8 mouse cellular contexts compared by ENCODE assay signal in the genomic region with DNA sequence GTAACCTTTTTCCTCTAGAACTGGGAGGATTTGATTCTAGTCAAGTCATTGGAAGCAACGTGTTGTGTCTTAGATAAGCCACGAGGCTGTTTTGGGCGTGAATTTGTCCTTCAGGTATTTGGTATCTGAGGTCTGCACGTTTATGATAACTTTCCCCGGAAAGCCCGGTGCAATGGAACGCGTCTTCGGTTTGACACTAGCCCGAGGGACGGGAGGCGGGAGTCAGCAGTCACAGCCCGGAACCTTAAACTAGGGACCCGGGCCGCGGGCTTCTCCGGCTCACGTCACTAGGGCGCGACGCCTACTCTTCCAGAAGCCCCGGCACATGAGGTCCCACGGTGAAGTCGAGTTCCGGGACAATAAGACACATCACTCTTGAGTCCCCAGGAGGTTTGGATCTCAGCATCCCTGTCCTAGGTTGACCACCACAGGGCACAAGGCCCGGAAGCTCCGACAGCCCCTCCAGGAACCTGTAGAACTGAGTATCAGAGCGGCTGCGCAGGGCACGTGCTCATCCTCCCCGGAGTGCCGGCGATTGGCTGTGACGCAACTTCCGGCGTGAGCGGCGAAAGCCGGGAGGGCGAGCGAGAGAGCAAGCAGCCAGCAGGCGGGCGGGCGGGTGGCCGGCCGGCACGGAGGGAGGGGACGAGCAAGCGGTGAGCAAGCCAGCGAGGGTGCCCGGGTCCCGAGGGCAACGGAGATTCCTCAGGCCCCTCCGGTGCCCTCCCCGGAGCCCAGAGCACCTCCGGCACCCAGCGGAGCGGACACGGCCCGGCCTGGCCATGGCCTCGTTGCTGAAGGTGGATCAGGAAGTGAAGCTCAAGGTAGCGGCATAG. TPM values are rescaled to one million over a fixed set of nuclear protein-coding genes. Genes with fewer than 3 reads are reported as not detected.
A peak's percentile ranks its signal among the peaks of the same experiment; 100 is the strongest.
DNase-seq lines count a peak whose midpoint lies in the region; ATAC-seq and TF ChIP-seq lines count a peak whose summit lies in the region.

Psme3 (plus strand) TSS at position 549 of the 836 bp plus-strand sequence.

- H3K36me3 ChIP-seq in embryonic facial prominence, embryonic 15.5 days, result peaks cover 31% of the 10 kb centered on the region
- peaks cover 33% of the 10 kb centered on the region for H3K36me3 ChIP-seq in kidney, embryonic 14.5 days (ENCODE audit: control insufficient read depth, insufficient read depth, low read length)
- peaks cover 32% of the 10 kb centered on the region for H3K36me3 ChIP-seq in limb, embryonic 15.5 days

- TF ChIP-seq CTCF in bone marrow, adult 2 months (IDR thresholded peaks at IDR 0.05; ENCODE audit: control insufficient read depth, insufficient read depth, low read length), result no peak

- peak; percentile 97 for DNase-seq in 416B (ENCODE audit: low read depth)
- DNase-seq in heart, adult 9 months (ENCODE audit: low spot score in 2 of 2), result peak; percentile 93 to 95
- peak; percentile 76 to 90 for DNase-seq in monocyte, adult 2 months (ENCODE audit: low read depth in 1 of 2, low spot score in 2 of 2)
- DNase-seq in spleen, postnatal 36 days (ENCODE audit: low spot score in 2 of 2), result peak; percentile 89 to 92

- no peaks in the 10 kb centered on the region for H3K27me3 ChIP-seq in embryonic facial prominence, embryonic 15.5 days
- no peaks in the 10 kb centered on the region for H3K27me3 ChIP-seq in kidney, embryonic 14.5 days (ENCODE audit: control insufficient read depth, insufficient read depth, low read length)
- no peaks in the 10 kb centered on the region for H3K27me3 ChIP-seq in limb, embryonic 15.5 days

- peak within 1 kb of the TSS; percentile 97 for H3K4me3 ChIP-seq in bone marrow, adult 2 months (replicated peaks; ENCODE audit: control insufficient read depth, low read depth, low read length)
- peak within 1 kb of the TSS; percentile 95 for H3K4me3 ChIP-seq in embryonic facial prominence, embryonic 15.5 days (replicated peaks)
- peak within 1 kb of the TSS; percentile 99 for H3K4me3 ChIP-seq in kidney, embryonic 14.5 days (ENCODE audit: low read length)
- H3K4me3 ChIP-seq in limb, embryonic 15.5 days, result peak within 1 kb of the TSS; percentile 99

- peaks cover 3% of the 10 kb centered on the region; the same call in 1 of the 2 replicates for H3K4me1 ChIP-seq in bone marrow, adult 2 months (ENCODE audit: control insufficient read depth, insufficient read depth, low read length)
- H3K4me1 ChIP-seq in embryonic facial prominence, embryonic 15.5 days, result peaks cover 15% of the 10 kb centered on the region
- peaks cover 11% of the 10 kb centered on the region for H3K4me1 ChIP-seq in kidney, embryonic 14.5 days (ENCODE audit: control insufficient read depth, insufficient read depth, low read length)
- peaks cover 16% of the 10 kb centered on the region for H3K4me1 ChIP-seq in limb, embryonic 15.5 days

- peak; percentile 94; the same call in 1 of the 2 replicates for TF ChIP-seq POLR2A in bone marrow, adult 2 months (IDR thresholded peaks at IDR 0.05; ENCODE audit: borderline replicate concordance, control insufficient read depth, low read depth, low read length)

- peak within 1 kb of the TSS; percentile 89 for H3K9ac ChIP-seq in embryonic facial prominence, embryonic 15.5 days
- peak within 1 kb of the TSS; percentile 93 for H3K9ac ChIP-seq in kidney, embryonic 14.5 days (ENCODE audit: low read depth, low read length)
- H3K9ac ChIP-seq in limb, embryonic 15.5 days, result peak within 1 kb of the TSS; percentile 92

- H3K9me3 ChIP-seq in embryonic facial prominence, embryonic 15.5 days (replicated peaks), result no peaks in the 10 kb centered on the region
- no peaks in the 10 kb centered on the region for H3K9me3 ChIP-seq in kidney, embryonic 14.5 days (ENCODE audit: control insufficient read depth, low read length)
- H3K9me3 ChIP-seq in limb, embryonic 15.5 days, result no peaks in the 10 kb centered on the region

- peak within 1 kb of the TSS; percentile 93 for H3K4me2 ChIP-seq in embryonic facial prominence, embryonic 15.5 days (replicated peaks)
- H3K4me2 ChIP-seq in kidney, embryonic 14.5 days (replicated peaks; ENCODE audit: low read depth, low read length), result peak within 1 kb of the TSS; percentile 88
- H3K4me2 ChIP-seq in limb, embryonic 15.5 days, result peak within 1 kb of the TSS; percentile 88

- H3K27ac ChIP-seq in bone marrow, adult 2 months (ENCODE audit: control insufficient read depth, insufficient read depth, low read depth, low read length, poor library complexity), result peak within 1 kb of the TSS; percentile 97
- peak within 1 kb of the TSS; percentile 74 for H3K27ac ChIP-seq in embryonic facial prominence, embryonic 15.5 days (replicated peaks)
- H3K27ac ChIP-seq in kidney, embryonic 14.5 days (ENCODE audit: low read depth, low read length), result peak within 1 kb of the TSS; percentile 56
- peak within 1 kb of the TSS; percentile 76 for H3K27ac ChIP-seq in limb, embryonic 15.5 days

- peak; percentile 89 for ATAC-seq in embryonic facial prominence, embryonic 15.5 days (ENCODE audit: insufficient number of reproducible peaks, low FRiP score, low TSS enrichment, low read depth)
- ATAC-seq in kidney, embryonic 14.5 days (ENCODE audit: low FRiP score, low TSS enrichment), result peak; percentile 87
- ATAC-seq in limb, embryonic 15.5 days (ENCODE audit: insufficient number of reproducible peaks, low FRiP score, low TSS enrichment, low read depth), result peak; percentile 84

- under 1% methylated on average over 62 of the region's 62 CpGs for WGBS in bone marrow, adult 2 months
- WGBS in embryonic facial prominence, embryonic 15.5 days, result under 1% methylated on average over 62 of the region's 62 CpGs
- WGBS in kidney, embryonic 14.5 days, result under 1% methylated on average over 55 of the region's 62 CpGs
- under 1% methylated on average over 54 of the region's 62 CpGs for WGBS in limb, embryonic 15.5 days

RNA-seq across cellular contexts. Expression of gene Psme3, which starts in this region (rescaled TPM):
- polyA plus RNA-seq in bone marrow, adult 2 months (2011; ENCODE audit: insufficient read depth, insufficient read length, low replicate concordance, missing spikeins), result 114 and 148 TPM in 2 replicates
- 124 and 126 TPM in 2 replicates for polyA plus RNA-seq in embryonic facial prominence, embryonic 15.5 days (2015; fragmentation: Nextera tagmentation; extraction: Ambion mirVana)
- polyA plus RNA-seq in kidney, embryonic 14.5 days (2014; fragmentation: Nextera tagmentation; extraction: Ambion mirVana), result 113 and 130 TPM in 2 replicates
- polyA plus RNA-seq in limb, embryonic 15.5 days (2015; fragmentation: Nextera tagmentation; extraction: Ambion mirVana), result 116 and 125 TPM in 2 replicates

Comparison
In these comparisons a context has a peak if more than half of its experiments do, and no peak if none do; other contexts are left out.
1. Peak in every context shown above with its lines: DNase-seq, ATAC-seq, H3K4me3 ChIP-seq and H3K27ac ChIP-seq.